Mouse (Mus musculus) liver, embryonic 12.5 days (tissue): Measurements from ENCODE around the gene Ccser2. TPM values are rescaled to one million over a fixed set of nuclear protein-coding genes. Genes with fewer than 3 reads are reported as not detected.

Source experiments
- ATAC-seq: fragments of 200-750 bp; cut with Nextera tagmentation; 2 replicates; pipeline ENCODE4 v1.8.0; 2017; ENCODE audit warnings: moderate number of reproducible peaks, mild to moderate bottlenecking, moderate library complexity
- H3K27ac ChIP-seq: fragments of 300-500 bp; sonication (generic); 2 replicates; pipeline ENCODE4 v1.5.1; 2016; ENCODE audit warnings: mild to moderate bottlenecking
- H3K27me3 ChIP-seq: fragments of 300-500 bp; sonication (generic); replicated peaks from 2 replicates; pipeline ENCODE4 v1.6.1; 2016; ENCODE audit warnings: mild to moderate bottlenecking, moderate library complexity
- H3K36me3 ChIP-seq: fragments of 300-500 bp; sonication (generic); 2 replicates; pipeline ENCODE4 v1.6.1; 2016; ENCODE audit warnings: mild to moderate bottlenecking, moderate library complexity
- H3K4me1 ChIP-seq: fragments of 300-500 bp; sonication (generic); 2 replicates; pipeline ENCODE4 v1.6.1; 2016
- H3K4me2 ChIP-seq: fragments of 300-500 bp; sonication (generic); 2 replicates; pipeline ENCODE4 v1.6.1; 2016; ENCODE audit warnings: mild to moderate bottlenecking, moderate library complexity
- H3K4me3 ChIP-seq: fragments of 300-500 bp; sonication (generic); 2 replicates; pipeline ENCODE4 v1.5.1; 2016; ENCODE audit warnings: mild to moderate bottlenecking, moderate library complexity
- H3K9ac ChIP-seq: fragments of 300-500 bp; sonication (generic); 2 replicates; pipeline ENCODE4 v1.6.1; 2016; ENCODE audit warnings: mild to moderate bottlenecking, moderate library complexity
- H3K9me3 ChIP-seq: fragments of 300-500 bp; sonication (generic); replicated peaks from 2 replicates; pipeline ENCODE4 v1.6.1; 2016; ENCODE audit warnings: mild to moderate bottlenecking, moderate library complexity
- WGBS: fragments of 180-500 bp; shearing (Covaris S2); methylation state at CpG from one replicate; pipeline ENCODE4 v1.1.7; 2016; ENCODE audit not compliant: insufficient replicate concordance; 5-methylcytosine and 5-hydroxymethylcytosine counted together
- polyA plus RNA-seq: library from polyadenylated mRNA; unstranded; fragments of >200 nt; fragmentation: Nextera tagmentation; extraction: Ambion mirVana; gene quantifications from 2 replicates; pipeline ENCODE4 v1.2.1, GENCODE M21; 2016

Gene Ccser2
- polyA plus RNA-seq, 1 experiment from 2014 or later = 7.6 TPM

- Histone ChIP-seq H3K9ac (no peak overlapping the region), H3K4me1 (no peaks in the 10 kb centered on the region), H3K27ac (no peak overlapping the region), H3K4me3 (no peak overlapping the region), H3K4me2 (no peak overlapping the region), H3K27me3 (no peaks in the 10 kb centered on the region), H3K9me3 (no peaks in the 10 kb centered on the region), H3K36me3 (0 out of 2 replicates have a peak, but pooled peaks cover 2% of the 10 kb centered on the region)
- 59% methylated on average over 7 of the region's 7 CpGs for WGBS
- no peak for ATAC-seq
Observed at GRCm38 (mm10) chr14:36937080-36937878, 31.3 kb downstream of the Ccser2 start.

DNA sequence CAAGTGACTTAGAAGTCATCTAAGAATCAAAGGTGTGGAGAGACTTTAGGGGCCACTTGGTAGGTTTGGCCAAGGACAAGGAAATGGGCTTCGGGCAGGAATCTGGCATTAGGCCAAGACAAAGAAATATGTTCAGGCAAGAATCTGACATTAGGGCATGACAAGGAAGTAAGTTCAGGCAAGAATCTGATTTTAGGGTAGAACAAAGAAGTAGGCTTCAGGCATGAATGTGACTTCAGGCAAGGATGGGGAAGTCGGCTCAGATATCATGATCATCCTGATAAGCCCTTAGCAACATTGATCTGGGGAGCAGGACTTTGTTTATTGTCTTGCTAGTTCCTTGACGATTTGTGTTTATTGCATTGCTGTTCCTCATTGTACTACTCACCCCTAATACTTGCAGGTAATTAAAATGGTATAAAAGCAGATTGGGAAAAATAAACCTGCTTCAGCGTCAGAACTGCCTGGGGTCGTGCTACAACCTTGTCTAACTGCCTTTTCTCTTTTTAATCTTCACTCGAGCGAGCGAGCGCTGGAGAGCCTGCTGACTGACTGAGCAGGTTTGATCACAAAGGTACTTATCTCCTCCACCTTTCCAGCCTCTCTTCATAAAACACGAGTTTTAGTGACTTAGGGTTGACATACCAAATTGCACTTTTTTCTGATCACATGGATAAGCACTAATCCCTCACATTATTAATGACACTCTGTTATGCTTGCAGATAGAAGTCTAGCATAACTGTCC lies 35.8 kb downstream of the Ccser2 start:
- Histone ChIP-seq H3K27me3 (no peaks in the 10 kb centered on the region), H3K9ac (no peak overlapping the region), H3K4me1 (no peaks in the 10 kb centered on the region), H3K4me3 (no peak overlapping the region), H3K36me3 (0 out of 2 replicates have a peak, but pooled peaks cover 2% of the 10 kb centered on the region), H3K4me2 (no peak overlapping the region), H3K27ac (no peak overlapping the region), H3K9me3 (no peaks in the 10 kb centered on the region)
- WGBS = 63% methylated on average over 10 of the region's 10 CpGs
- ATAC-seq = no peak

DNA sequence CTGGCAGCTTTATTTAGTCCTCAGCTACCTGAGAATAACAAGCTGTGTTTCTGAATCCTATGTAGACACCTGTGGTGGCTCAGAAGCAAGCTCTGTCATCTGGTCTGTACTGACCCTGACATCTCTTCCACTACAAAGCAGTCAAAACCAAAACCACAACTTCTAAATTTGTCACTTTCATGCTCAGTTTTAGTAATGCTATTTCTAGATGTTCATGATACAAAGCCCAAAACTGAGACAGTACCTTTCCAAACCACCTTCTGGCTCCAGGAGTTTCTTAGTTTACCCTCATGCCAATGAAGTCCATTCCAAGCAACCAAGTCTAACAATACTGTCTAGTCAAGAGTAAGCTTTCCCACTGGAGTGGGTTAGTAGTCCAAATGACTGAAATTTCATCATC lies 36.5 kb downstream of the Ccser2 start:
- Histone ChIP-seq H3K4me1 (no peaks in the 10 kb centered on the region), H3K27me3 (no peaks in the 10 kb centered on the region), H3K27ac (no peak overlapping the region), H3K36me3 (0 out of 2 replicates have a peak, but pooled peaks cover 2% of the 10 kb centered on the region), H3K9ac (no peak overlapping the region), H3K4me3 (no peak overlapping the region), H3K9me3 (no peaks in the 10 kb centered on the region), H3K4me2 (no peak overlapping the region)
- no peak for ATAC-seq

GRCm38 (mm10) chr14:36923383-36923782 lies 45.2 kb downstream of the Ccser2 start:
- WGBS = 52% methylated on average over 3 of the region's 3 CpGs
- ATAC-seq = no peak

DNA sequence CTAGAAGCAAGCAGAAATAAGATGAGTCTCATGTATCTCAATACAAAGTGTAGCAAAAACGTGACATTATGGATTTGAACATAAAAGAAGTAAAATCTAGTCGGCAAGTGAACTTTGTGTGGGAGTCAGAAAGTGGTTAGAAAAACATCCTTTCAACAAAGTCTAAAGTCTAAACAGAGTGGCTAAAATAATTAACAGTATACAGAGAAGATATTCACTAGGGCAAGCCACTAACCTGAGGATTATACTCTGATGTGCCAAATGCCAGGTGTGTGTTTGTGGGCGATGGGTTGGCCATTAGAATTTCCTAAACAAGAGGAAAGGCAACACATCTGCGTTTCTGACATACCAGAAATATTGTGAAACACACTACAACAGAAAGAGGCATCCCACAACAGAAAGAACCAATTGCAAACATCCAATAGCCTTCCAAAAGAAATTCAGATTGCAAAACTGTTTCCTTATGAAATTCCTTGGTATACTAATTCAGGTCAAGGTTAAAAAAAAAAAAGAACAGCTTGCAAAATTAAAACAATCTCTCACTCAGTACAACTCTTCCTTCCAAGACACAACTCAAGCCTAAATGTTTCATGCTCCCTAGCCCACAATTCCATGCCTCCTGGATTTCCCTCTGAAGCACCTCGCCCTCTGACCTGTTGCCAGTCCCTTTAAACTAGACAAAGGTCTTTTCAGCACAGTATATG lies 47.1 kb downstream of the Ccser2 start:
- H3K4me3 ChIP-seq = no peak overlapping the region
- H3K27ac ChIP-seq = no peak overlapping the region
- no peak overlapping the region for H3K9ac ChIP-seq
- 53% methylated on average over 5 of the region's 5 CpGs for WGBS
- H3K27me3 ChIP-seq = no peaks in the 10 kb centered on the region
- H3K36me3 ChIP-seq = no peaks in the 10 kb centered on the region
- no peaks in the 10 kb centered on the region for H3K9me3 ChIP-seq
- H3K4me1 ChIP-seq = 0 out of 2 replicates have a peak, but pooled peaks cover 3% of the 10 kb centered on the region
- ATAC-seq = no peak
- H3K4me2 ChIP-seq = no peak overlapping the region

More at GRCm38 (mm10) chr14:36923383-36923782, 45.2 kb downstream of the Ccser2 start:
- H3K27ac ChIP-seq = no peak overlapping the region
- no peak overlapping the region for H3K4me2 ChIP-seq
- no peak overlapping the region for H3K4me3 ChIP-seq
- no peaks in the 10 kb centered on the region for H3K9me3 ChIP-seq
- 0 out of 2 replicates have a peak, but pooled peaks cover 3% of the 10 kb centered on the region for H3K4me1 ChIP-seq
- H3K9ac ChIP-seq = no peak overlapping the region
- H3K36me3 ChIP-seq = no peaks in the 10 kb centered on the region
- no peaks in the 10 kb centered on the region for H3K27me3 ChIP-seq

GRCm38 (mm10) chr14:36919886-36920285 lies 48.7 kb downstream of the Ccser2 start:
- Histone ChIP-seq H3K9ac (no peak overlapping the region), H3K27me3 (no peaks in the 10 kb centered on the region), H3K4me1 (0 out of 2 replicates have a peak, but pooled peaks cover 3% of the 10 kb centered on the region), H3K36me3 (no peaks in the 10 kb centered on the region), H3K27ac (no peak overlapping the region), H3K9me3 (no peaks in the 10 kb centered on the region), H3K4me2 (no peak overlapping the region), H3K4me3 (no peak overlapping the region)
- ATAC-seq = no peak
- WGBS = 85% methylated on average over 8 of the region's 8 CpGs

GRCm38 (mm10) chr14:36919146-36919545 lies 49.4 kb downstream of the Ccser2 start:
- Histone ChIP-seq H3K9ac (no peak overlapping the region), H3K4me1 (0 out of 2 replicates have a peak, but pooled peaks cover 3% of the 10 kb centered on the region), H3K27me3 (no peaks in the 10 kb centered on the region), H3K36me3 (no peaks in the 10 kb centered on the region), H3K4me3 (no peak overlapping the region), H3K27ac (no peak overlapping the region), H3K4me2 (no peak overlapping the region), H3K9me3 (no peaks in the 10 kb centered on the region)
- ATAC-seq = no peak
- WGBS = 54% methylated on average over 13 of the region's 13 CpGs

DNA sequence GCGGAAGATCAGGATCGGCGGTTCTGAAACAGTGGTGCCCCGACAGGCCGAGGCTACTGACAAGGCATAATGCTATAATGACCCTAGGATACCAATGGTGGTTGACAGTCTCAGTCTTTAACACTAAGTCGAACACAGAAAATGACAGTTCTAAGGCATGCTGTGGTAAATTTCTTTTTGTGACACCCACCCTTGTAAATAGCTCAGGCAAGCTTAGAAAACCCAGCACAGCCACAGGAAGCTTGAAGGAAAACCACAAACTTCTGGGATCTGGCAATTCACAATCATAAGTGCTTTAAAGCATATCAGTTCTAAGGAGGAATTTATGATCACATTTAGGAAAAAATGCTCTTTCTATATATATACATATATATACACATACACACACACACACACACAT lies 53.4 kb downstream of the Ccser2 start:
- Histone ChIP-seq H3K4me1 (0 out of 2 replicates have a peak, but pooled peaks cover 3% of the 10 kb centered on the region), H3K27me3 (no peaks in the 10 kb centered on the region), H3K9ac (no peak overlapping the region), H3K4me2 (no peak overlapping the region), H3K4me3 (no peak overlapping the region), H3K9me3 (no peaks in the 10 kb centered on the region), H3K36me3 (no peaks in the 10 kb centered on the region), H3K27ac (no peak overlapping the region)
- WGBS = 63% methylated on average over 6 of the region's 6 CpGs
- no peak for ATAC-seq

DNA sequence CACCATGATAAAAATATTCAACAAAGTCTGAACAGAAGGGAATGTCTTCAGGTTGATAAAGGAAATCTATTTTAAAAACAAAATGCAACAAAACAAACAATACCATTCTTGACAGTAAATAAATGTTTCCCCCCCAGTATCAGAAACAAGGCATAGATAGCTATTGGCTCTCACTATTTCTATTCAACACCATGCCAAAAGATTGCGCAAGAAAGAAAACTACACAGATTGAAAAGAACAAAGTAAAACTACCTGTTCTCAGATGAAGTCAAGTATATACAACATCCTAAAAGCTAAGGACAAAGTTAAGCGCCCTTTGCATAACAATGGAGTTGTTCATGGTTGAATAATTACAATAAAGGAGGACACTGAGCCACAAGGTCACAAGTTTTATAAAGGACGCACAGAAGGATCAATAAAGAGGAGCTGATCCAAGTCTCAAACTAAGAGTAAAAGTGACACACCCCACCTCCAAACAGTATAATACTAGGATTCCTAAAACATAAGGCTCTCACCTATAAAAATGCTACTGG lies 54.0 kb downstream of the Ccser2 start:
- no peak overlapping the region for H3K27ac ChIP-seq
- ATAC-seq = no peak
- 0 out of 2 replicates have a peak, but pooled peaks cover 3% of the 10 kb centered on the region for H3K4me1 ChIP-seq
- H3K9me3 ChIP-seq = no peaks in the 10 kb centered on the region
- no peaks in the 10 kb centered on the region for H3K27me3 ChIP-seq
- H3K9ac ChIP-seq = no peak overlapping the region
- no peak overlapping the region for H3K4me2 ChIP-seq
- no peak overlapping the region for H3K4me3 ChIP-seq
- no peaks in the 10 kb centered on the region for H3K36me3 ChIP-seq
- WGBS = 73% methylated on average over 3 of the region's 3 CpGs

DNA sequence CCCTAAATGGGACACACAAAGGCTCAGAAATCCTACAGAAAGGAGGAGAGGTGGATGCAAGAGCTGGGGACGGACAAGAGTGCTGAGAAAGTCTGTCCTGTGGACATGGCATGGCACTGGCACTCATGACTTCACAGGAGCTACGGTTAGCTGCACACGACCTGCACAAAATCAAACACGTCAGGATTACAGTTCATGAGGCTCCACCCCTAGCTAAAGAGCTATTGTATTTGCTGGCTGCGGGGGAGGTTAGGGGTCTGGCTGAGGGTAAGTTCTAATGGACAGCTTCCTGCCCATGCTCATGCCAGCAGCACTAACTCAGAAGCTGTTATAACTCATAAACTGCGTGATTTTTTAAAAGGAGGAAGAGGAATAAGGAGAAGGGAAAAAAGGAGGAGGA lies 56.8 kb downstream of the Ccser2 start:
- Histone ChIP-seq H3K27me3 (no peaks in the 10 kb centered on the region), H3K36me3 (0 out of 2 replicates have a peak, but pooled peaks cover 3% of the 10 kb centered on the region), H3K4me1 (no peaks in the 10 kb centered on the region), H3K4me3 (no peak overlapping the region), H3K9ac (no peak overlapping the region), H3K9me3 (no peaks in the 10 kb centered on the region), H3K27ac (no peak overlapping the region), H3K4me2 (no peak overlapping the region)
- WGBS = 51% methylated on average over 6 of the region's 6 CpGs
- no peak for ATAC-seq

DNA sequence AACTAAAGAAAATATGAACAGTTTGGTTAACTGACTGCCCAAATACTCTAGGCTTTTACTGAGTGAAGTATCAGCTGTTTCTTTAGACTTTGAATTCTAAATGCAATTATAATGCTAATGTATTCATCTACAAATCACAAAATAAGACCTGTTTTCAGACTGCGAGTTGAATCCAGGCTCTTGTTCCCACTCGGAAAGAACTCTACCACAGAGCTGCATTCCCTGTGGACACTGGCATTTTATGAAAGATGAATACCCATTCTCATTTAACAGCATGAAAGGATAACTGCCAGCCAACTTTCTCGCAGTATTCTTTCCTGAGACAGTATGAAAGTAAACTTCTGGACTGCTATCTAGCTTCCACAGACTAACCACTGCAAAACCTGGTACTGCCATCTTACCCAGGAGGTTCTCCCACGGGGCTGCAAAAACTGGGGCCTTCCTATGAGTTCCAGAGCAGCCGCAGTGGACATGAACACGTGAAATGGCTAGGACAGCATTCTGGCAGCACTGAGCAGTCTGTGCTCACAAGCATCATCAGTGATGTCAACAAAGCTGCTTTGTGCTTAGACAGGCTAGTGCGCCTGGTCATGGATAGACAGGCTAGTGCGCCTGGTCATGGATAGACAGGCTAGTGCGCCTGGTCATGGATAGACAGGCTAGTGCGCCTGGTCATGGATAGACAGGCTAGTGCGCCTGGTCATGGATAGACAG lies 62.6 kb downstream of the Ccser2 start:
- H3K4me1 ChIP-seq = no peaks in the 10 kb centered on the region
- WGBS = 81% methylated on average over 11 of the region's 11 CpGs

More for the DNA sequence above, 62.6 kb downstream of the Ccser2 start:
- Histone ChIP-seq H3K36me3 (0 out of 2 replicates have a peak, but pooled peaks cover 3% of the 10 kb centered on the region), H3K9me3 (no peaks in the 10 kb centered on the region), H3K4me3 (no peak overlapping the region), H3K27ac (no peak overlapping the region), H3K9ac (no peak overlapping the region), H3K4me2 (no peak overlapping the region), H3K27me3 (no peaks in the 10 kb centered on the region)
- ATAC-seq = no peak
